Comparison of ENCODE assay signal across 30 mouse cellular contexts in genomic region chr10:121665631-121666145, GRCm38 (mm10). TPM values are rescaled to one million over a fixed set of nuclear protein-coding genes. Genes with fewer than 3 reads are reported as not detected.
DNase-seq lines count a peak whose midpoint lies in the region; ATAC-seq and TF ChIP-seq lines count a peak whose summit lies in the region.
"Had no signal": no experiment of that assay in that cellular context is flagged by ENCODE, and none has a peak within 500 bp of the region (broad histone marks: within the 10 kb centered on the region; RNA-seq: fewer than 3 reads in every experiment).

No protein-coding gene starts in this region.

- H3K9ac ChIP-seq in lung, embryonic 14.5 days = no peak overlapping the region
- H3K9ac ChIP-seq: forebrain, embryonic 13.5 days; heart, embryonic 15.5 days; kidney, embryonic 15.5 days; limb, embryonic 12.5 days; neural tube, embryonic 15.5 days had no signal

- intact Hi-C loops in heart, postnatal 10 days (cut with DNase I) = no loop called here

- no peak overlapping the region for H3K4me2 ChIP-seq in lung, embryonic 14.5 days
- no peak overlapping the region for H3K4me2 ChIP-seq in myocyte (ENCODE audit: low read depth)
- H3K4me2 ChIP-seq: forebrain, embryonic 13.5 days; heart, embryonic 15.5 days; kidney, embryonic 15.5 days; limb, embryonic 12.5 days; liver, embryonic 11.5 days; neural tube, embryonic 15.5 days had no signal

- no peaks in the 10 kb centered on the region for H3K27me3 ChIP-seq in lung, embryonic 14.5 days (ENCODE audit: insufficient read depth, low read length)
- H3K27me3 ChIP-seq in myocyte (ENCODE audit: control insufficient read depth, insufficient read depth, insufficient read length) = peaks cover 5% of the 10 kb centered on the region
- H3K27me3 ChIP-seq: forebrain, embryonic 13.5 days; heart, embryonic 15.5 days; kidney, embryonic 15.5 days; neural tube, embryonic 15.5 days had no signal

- H3K4me1 ChIP-seq in lung, embryonic 14.5 days (ENCODE audit: insufficient read depth) = no peaks in the 10 kb centered on the region; the same call in 1 of the 2 replicates
- H3K4me1 ChIP-seq: neural tube, embryonic 15.5 days had no signal

- no peak for ATAC-seq in lung, embryonic 14.5 days (ENCODE audit: insufficient read depth)
- 0 out of 2 replicates have a peak, but pooled peaks have one; percentile 20 for ATAC-seq in megakaryocyte progenitor cell, adult 5-6 weeks (replicated peaks; ENCODE audit: poor library complexity)
- ATAC-seq: forebrain, embryonic 13.5 days; hindbrain, embryonic 16.5 days had no signal

- no peak overlapping the region for H3ac ChIP-seq in myocyte (ENCODE audit: control insufficient read depth, insufficient read length)

- H3K9me3 ChIP-seq in lung, embryonic 14.5 days (ENCODE audit: low read depth, low read length) = no peaks in the 10 kb centered on the region
- H3K9me3 ChIP-seq: forebrain, embryonic 13.5 days; heart, embryonic 15.5 days; kidney, embryonic 15.5 days; limb, embryonic 12.5 days; neural tube, embryonic 15.5 days had no signal

- no peak for TF ChIP-seq POLR2A in myocyte (IDR thresholded peaks at IDR 0.05; ENCODE audit: insufficient read length, low read depth)

- peak; percentile 57 to 65 for DNase-seq in heart, postnatal 10 days
- DNase-seq in heart, adult 11 months = no peak
- peak; percentile 47 for DNase-seq in lung, embryonic 14.5 days
- no peak for DNase-seq in lung, postnatal 10 days
- no peak for DNase-seq in layer of hippocampus, postnatal 14 days (ENCODE audit: low spot score in 2 of 2)
- DNase-seq: adrenal gland, adult 2 months; adrenal gland, postnatal 36 days; B cell, adult 2 months; cerebellum, adult 2 months; cerebellum, postnatal 14 days; gastrocnemius, postnatal 25 days; heart, adult 2 months; kidney, adult 18-20 months; kidney, postnatal 25 days; midbrain, embryonic 14.5 days; retina, postnatal 1 day; right cerebral cortex, postnatal 14 days; thymus, postnatal 14 days had no signal

- WGBS in lung, embryonic 14.5 days = 38% methylated on average over 8 of the region's 8 CpGs

- TF ChIP-seq CTCF in lung, embryonic 14.5 days (IDR thresholded peaks at IDR 0.05; ENCODE audit: low read depth) = no peak

- H3K36me3 ChIP-seq in lung, embryonic 14.5 days (ENCODE audit: insufficient read depth) = no peaks in the 10 kb centered on the region
- no peaks in the 10 kb centered on the region for H3K36me3 ChIP-seq in myocyte (ENCODE audit: control insufficient read depth, insufficient read depth)
- H3K36me3 ChIP-seq: heart, embryonic 15.5 days; kidney, embryonic 15.5 days; limb, embryonic 12.5 days; neural tube, embryonic 15.5 days had no signal

- H3K79me2 ChIP-seq in myocyte (ENCODE audit: control insufficient read depth, insufficient read depth) = no peaks in the 10 kb centered on the region

- H3K27ac ChIP-seq in lung, embryonic 14.5 days (ENCODE audit: low read depth) = no peak overlapping the region
- H3K27ac ChIP-seq: forebrain, embryonic 13.5 days; heart, adult 2 months; heart, embryonic 15.5 days; kidney, embryonic 15.5 days; left cerebral cortex, adult 2 months; limb, embryonic 12.5 days; macrophage; neural tube, embryonic 15.5 days had no signal

- no peak overlapping the region for H3K4me3 ChIP-seq in lung, embryonic 14.5 days (ENCODE audit: low read depth, low read length)
- no peak overlapping the region for H3K4me3 ChIP-seq in myocyte
- H3K4me3 ChIP-seq: forebrain, embryonic 13.5 days; heart, adult 2 months; heart, embryonic 15.5 days; kidney, embryonic 15.5 days; left cerebral cortex, adult 2 months; limb, embryonic 12.5 days; neural tube, embryonic 15.5 days had no signal

TF ChIP-seq in myocyte, 11 proteins besides CTCF, POLR2A, EP300 and RAD21:
- no peak for TF ChIP-seq TCF3 (IDR thresholded peaks at IDR 0.05; ENCODE audit: insufficient read length, low read depth)
- 0 out of 2 replicates have a peak, but pooled peaks have one; percentile 6 for TF ChIP-seq CEBPB (IDR thresholded peaks at IDR 0.05; ENCODE audit: insufficient read depth, poor library complexity, severe bottlenecking)

RNA-seq across cellular contexts. Expression of gene D930020B18Rik, which starts 24.3 kb away (rescaled TPM):
- not detected for total RNA-seq in heart, postnatal 10 days (2021)
- polyA plus RNA-seq in lung, embryonic 14.5 days (2014; fragmentation: Nextera tagmentation; extraction: Ambion mirVana) = 0.46 and 0.54 TPM in 2 replicates
- not detected in 2 replicates for total RNA-seq in megakaryocyte progenitor cell, adult 5-6 weeks (2015)
- total RNA-seq in megakaryocyte progenitor cell, adult 5-6 weeks (2017) = not detected in 2 replicates
- not detected for polyA plus RNA-seq in myocyte (2012; fragmentation: generic; extraction: Trizol)
- total RNA-seq in layer of hippocampus, postnatal 14 days (2021) = under 1 TPM in 1 of 2 experiments, not detected in 1; 0.29 TPM
- total RNA-seq: adrenal gland, adult 2 months; adrenal gland, postnatal 36 days; gastrocnemius, postnatal 25 days; heart, adult 2 months; monocyte, adult 5-6 weeks had no signal
- polyA plus RNA-seq: adrenal gland, adult 2 months; forebrain, embryonic 13.5 days; heart, adult 2 months; liver, embryonic 11.5 days; macrophage had no signal

RNA-seq across cellular contexts. Expression of gene Xpot, which starts 39.6 kb away (rescaled TPM):
- total RNA-seq in heart, postnatal 10 days (2021) = 10 to 100 TPM; 31.7 to 33.8 TPM
- polyA plus RNA-seq in lung, embryonic 14.5 days (2014; fragmentation: Nextera tagmentation; extraction: Ambion mirVana) = 67.5 and 69.9 TPM in 2 replicates
- 88.9 and 102 TPM in 2 replicates for total RNA-seq in megakaryocyte progenitor cell, adult 5-6 weeks (2015)
- 93.7 and 151 TPM in 2 replicates for total RNA-seq in megakaryocyte progenitor cell, adult 5-6 weeks (2017)
- 78.6 TPM for polyA plus RNA-seq in myocyte (2012; fragmentation: generic; extraction: Trizol)
- total RNA-seq in layer of hippocampus, postnatal 14 days (2021) = 10 to 100 TPM; 65.4 to 68.9 TPM

Comparison
In these comparisons a context has a peak if more than half of its experiments do, and no peak if none do; other contexts are left out.
1. DNase-seq: peak in heart, postnatal 10 days (2 of 2) and lung, embryonic 14.5 days (single experiment); none in heart, adult 11 months (single experiment), lung, postnatal 10 days (single experiment) and layer of hippocampus, postnatal 14 days (0 of 2).